Mouse (Mus musculus) liver, adult (tissue): ENCODE measurements around the gene Ak1.

Experiments used
- GATA4 ChIP-seq: IDR thresholded peaks from 2 replicates; pipeline ENCODE4 v1.6.1; 2014; ENCODE audit warnings: mild to moderate bottlenecking, low read length; ENCODE audit not compliant: insufficient replicate concordance

Ak1 gene

DNA sequence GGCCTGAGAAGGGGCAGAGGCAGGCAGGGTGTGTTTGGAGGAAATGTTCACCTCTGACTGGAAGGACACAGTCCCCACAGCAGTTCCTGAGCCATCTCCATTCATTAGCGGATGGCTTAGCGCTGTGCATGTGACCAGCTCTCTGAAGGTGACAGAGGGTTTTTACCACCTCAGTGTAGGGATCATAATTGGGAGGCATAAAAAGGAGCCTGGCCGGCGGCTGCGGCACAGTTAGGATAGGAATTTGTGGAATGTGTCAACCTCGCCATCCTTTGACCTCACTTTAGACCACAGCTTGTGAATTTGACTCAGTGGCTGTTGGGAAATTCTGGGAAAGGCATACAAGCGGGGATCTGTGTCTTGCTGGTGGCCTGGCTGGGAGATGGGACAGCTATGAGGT lies 32.2 kb downstream of the Ak1 start:
- TF ChIP-seq GATA4, result no peak

DNA sequence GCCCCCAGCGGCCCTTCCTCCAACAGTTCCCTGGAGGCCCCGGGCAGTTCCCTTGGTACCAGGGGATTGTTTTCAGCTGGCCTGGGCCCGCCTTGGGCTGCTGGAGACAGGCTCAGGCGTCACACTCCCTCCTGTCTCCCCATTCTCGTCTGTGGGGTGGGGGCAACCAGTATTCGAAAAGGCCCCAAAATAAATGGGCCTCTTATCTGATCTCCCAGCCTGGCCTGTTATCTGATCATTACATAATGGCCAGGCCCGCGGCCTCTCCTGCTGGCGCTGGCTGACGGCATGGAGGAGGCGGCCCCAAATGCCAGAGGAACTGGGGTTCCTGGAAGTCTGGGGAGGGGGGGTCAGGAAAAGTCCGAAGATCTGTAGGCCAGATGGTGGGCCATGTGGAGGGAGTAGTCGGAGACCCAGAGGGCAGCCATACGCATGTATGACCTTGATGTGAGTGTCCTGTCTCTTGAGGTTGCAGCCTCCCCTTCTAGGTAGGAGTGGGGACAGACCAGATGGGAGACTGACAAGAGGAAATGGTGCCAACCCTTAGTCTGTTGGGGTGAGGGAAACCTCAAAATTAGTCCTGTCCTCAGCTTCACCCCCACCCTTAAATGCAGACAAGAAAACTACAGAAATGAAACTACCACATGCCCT lies 33.3 kb downstream of the Ak1 start:
- no peak; the same call in 1 of the 2 replicates for TF ChIP-seq GATA4

DNA sequence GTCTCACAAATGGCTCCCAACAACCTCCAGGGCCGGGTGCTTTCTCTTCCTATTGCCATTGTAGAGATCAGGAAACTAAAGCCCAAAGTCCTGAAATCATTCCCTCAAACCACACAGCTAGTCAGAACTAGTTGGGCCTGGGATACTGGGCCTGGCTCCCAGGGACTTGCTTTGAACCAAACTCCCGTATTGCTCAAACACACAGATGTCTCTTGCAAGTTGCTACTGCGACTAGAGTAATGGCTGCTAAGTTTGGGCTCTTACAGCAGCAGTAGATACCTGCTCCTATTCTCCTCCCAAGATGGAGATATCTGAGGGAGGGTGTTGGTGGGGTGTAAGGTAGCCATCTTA lies 33.8 kb downstream of the Ak1 start:
- no peak for TF ChIP-seq GATA4

DNA sequence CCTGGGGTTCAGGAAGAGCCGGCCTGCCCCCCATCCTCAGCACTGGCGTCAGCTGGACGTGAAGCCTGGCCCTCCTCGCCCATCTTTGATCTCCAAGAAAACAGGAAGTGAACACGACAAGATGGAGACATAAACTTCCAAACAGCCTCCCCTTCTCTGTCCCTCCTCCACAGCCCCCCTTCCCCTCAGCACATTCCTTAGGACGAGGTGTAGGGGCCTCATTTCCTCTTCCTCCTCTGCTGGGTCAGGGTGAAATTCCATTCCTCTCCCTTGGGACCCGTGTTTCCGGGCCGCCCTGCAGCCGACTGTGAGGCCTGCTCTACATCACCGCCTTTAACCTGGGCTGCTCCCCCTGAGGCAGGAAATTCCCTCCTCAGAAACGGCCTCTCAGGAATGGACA lies 34.3 kb downstream of the Ak1 start:
- peak; percentile 51; the same call in 1 of the 2 replicates for TF ChIP-seq GATA4

DNA sequence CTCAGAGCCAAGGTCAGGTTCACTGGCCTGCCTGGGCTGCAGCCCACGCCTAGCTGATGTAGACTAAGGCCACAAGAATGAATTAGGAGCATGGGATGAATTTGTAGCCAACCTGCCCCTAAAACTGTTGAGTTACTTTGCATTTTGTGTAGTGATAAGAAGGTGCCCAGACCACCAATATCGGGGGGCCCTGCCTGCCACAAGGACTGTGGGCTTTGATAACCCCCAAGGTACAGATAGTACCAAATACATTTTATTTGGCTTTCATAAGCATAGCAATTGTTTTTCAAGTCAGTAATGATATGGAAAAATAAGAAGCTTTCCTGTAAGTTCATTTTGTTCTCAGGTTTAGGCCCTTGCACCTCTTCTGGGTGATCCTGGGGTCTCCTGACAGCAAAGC lies 37.3 kb downstream of the Ak1 start:
- TF ChIP-seq GATA4, result no peak

DNA sequence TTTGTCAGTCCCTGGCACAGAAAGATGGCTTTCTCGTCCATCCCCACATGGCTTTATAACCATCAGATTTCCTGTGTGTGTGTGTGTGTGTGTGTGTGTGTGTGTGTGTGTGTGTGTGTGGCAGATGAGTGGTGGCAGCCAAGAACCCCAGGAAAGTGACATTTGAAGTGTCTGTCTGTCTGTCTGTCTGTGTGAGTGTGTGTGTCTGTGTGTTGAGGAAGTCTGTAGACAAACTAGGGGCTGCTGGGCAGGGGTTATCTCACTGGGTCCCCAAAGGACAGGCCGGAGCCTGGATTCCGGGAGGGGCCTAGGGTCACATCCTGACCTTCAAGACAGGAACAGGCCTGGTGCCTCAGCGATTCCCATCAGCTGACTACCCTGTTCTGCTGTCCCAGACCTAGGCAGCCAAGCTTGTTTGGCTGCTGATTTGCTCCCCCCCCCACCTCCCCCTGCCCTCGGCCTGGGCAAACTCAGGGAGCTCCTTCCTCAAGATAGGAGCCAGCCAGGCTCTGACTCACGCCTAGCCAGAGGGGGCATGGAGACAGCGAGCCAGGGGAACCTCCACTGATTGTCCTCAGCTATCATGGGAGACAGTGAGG lies 40.0 kb downstream of the Ak1 start:
- TF ChIP-seq GATA4, result peak; percentile 99

DNA sequence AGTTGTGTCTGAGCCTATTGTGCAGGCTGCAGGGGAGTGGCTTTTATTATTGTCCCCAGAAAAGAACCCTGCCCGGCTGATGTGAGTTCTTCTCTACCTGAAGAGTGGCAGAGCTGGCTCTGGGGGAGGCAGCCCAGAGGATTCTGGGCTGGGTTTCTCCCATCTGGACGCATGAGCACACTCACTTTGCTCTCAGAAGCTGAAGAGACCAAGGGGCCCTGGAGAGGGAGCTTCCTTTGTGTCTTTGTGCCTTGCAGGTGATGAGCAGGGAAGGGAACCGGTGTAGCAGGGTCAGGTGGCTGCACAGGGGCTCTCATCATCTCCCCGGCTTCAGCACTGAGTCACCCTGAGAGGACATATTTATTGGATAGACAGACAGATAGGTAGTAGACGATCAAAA lies 40.7 kb downstream of the Ak1 start:
- TF ChIP-seq GATA4, result no peak

DNA sequence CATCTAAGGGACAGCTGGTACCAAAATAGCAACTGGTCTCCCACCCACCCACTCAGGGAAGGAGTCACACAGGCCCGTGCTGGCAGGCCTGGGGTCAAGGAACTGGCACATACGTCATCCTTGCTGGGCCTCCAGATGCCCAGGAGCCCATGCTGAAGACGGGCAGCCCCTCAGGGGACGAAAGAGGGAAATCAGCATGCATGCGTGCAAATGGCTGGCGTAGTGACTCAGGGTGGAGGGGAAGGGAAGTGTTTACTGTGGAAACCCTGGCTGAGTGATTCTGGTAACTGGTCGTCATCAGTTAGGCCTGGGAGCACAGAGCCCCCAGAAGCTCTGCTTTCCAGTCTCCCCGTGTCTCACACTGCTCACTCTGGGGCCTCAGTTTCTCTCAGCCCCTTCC lies 43.8 kb downstream of the Ak1 start:
- TF ChIP-seq GATA4, result no peak

DNA sequence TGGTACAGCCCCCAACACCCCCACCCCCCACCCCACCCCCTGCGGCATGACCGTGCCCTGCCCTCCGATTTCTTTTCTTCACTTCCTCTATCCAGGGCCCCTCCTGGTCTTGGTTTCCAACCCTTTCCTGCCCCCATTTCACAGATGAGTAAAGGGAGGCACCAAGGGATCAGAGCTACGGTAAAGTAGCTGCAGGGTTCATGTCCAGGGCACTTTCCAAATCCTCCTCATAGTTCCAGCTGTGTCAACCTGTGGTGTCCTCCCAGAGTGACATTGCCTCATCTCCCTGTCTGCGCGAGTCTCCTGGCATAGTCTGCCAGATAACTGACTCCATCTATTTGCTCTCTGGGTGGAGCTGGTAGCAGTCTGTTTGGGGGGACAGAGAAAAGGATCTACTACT lies 44.3 kb downstream of the Ak1 start:
- TF ChIP-seq GATA4, result no peak

DNA sequence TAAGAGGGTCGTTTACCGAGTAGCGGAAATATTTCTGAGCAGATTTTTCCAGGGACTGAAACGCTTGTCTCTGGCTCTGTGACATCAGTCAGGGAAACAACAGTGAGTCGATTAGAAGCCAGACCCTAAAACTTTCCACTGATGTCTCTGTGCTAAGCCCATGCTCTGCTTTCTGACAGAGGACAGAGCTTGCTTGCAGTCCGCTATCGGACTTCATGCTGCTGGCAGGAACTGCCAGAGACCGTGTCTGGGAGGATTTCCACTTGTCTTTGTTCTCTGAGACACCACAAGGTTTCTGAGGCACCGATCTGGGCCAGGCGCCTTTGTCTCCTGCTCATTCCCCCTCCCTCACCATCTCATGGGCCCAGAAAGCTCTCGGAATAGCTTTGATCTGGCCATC lies 46.2 kb downstream of the Ak1 start:
- no peak for TF ChIP-seq GATA4

DNA sequence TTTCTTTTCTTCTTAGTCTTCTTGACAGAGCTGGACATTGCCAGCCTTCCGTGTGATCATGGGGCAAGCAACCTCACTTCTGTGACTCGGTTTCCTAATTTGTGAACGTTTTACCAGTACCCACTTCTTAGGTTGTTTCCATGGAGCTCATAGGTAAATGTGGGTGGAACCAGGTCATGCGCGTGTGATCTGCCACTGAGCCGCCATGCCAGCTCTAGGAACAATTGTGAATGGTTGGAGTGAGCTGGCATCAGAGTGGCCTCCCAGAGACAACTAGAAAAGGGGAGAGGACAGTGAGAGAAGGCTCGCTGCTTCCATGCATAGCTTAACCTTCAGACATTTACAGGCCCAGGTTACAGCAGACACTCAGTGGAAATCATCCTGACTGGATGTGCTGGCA lies 46.6 kb downstream of the Ak1 start:
- no peak for TF ChIP-seq GATA4

DNA sequence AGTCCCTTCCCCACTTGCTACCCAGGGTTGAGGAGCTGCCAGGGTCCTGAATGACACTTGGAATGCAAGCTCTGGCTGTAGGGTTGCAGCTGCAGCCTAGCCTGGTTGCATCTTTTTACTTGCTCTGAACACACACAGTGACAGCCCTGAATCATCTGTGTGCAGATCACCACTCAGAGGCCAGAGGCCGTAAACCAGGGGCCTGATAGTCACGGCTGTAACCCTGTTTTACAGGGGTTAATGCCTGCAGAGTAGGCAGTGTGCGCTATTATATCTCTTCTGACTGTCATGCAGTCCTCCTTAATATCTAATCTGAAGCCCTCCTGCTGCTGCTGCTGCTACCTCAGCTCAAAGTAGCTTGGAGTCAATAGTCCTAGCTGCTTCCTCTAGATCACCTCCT lies 48.3 kb downstream of the Ak1 start:
- no peak for TF ChIP-seq GATA4

DNA sequence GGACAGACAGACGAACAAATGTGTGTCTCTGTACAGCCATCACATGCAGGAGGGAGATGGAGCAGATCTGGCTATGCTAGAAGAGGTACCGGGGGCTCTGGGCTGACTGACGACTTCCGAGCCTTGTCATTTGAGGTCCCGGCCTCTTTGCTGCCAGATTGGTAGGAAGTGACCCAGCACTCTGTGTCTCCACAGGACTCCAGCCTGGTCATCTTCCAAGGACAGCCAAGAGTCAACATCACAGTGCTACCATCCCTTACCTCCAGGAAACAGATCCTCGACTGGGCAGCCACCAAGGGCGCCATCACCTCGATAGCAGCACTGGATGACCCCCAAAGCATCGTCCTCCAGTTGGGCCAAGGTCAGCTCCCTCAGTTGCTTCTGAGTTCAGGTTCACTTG lies 49.6 kb downstream of the Ak1 start:
- TF ChIP-seq GATA4, result peak; percentile 20; the same call in 1 of the 2 replicates

DNA sequence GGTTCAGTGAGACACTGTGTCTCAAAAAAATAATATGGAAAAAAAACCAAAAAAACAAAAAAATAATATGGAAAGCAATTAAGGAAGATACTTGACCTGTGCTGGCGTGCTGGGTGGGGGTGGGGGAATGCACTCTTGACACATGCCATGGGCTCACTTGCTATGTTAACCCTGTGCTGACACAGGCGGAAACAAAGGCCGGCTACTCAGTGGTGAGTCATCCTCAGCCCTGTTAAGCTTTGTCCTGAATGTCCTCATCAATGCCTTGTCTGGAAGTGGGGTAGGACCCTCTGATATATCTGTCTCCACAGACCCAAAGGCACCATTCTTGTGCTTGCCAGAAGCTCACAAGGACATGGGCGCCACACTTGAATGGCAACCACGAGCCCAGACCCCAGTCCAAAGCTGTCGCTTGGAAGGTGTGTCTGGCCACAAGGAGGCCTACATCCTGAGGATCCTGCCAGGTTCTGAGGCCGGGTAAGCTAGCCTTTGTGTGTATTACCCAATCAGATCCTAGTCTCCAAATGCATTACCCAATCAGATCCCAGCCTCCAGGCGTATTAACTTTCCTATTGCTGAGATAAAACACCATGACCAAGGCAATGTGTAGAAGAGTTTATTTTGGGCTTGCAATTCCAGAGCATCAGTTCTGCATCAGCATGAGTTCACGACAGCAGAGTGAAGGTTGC lies 50.5 kb downstream of the Ak1 start:
- no peak for TF ChIP-seq GATA4

DNA sequence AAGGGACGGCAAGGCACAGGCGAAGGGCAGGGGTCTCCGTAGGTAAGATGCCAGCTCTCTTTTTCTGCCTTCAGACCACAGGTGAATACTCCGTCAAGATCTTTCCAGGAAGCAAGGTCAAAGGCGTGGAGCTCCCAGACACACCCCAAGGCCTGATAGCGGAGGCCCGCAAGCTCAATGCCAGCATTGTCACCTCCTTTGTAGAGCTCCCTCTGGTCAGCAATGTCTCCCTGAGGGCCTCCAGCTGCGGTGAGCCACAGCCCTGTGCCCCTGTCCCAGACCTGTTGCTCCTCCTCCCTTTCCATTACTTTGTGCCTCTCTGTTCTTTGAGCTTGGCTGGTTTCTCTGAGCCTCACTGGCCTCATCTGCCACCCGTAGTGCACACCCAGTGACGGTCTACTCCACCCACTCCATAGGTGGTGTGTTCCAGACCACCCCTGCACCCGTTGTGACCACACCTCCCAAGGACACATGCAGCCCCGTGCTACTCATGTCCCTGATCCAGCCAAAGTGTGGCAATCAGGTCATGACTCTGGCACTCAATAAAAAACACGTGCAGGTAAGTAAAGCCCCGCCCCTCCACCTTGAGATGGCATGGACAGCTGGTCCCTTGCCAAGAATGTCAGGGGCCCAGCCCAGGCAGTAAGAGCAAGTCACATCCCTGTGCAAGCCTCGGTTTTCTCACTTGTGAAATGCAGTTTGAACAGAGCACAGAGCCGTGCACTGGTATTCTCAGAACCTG lies 51.8 kb downstream of the Ak1 start:
- no peak for TF ChIP-seq GATA4

DNA sequence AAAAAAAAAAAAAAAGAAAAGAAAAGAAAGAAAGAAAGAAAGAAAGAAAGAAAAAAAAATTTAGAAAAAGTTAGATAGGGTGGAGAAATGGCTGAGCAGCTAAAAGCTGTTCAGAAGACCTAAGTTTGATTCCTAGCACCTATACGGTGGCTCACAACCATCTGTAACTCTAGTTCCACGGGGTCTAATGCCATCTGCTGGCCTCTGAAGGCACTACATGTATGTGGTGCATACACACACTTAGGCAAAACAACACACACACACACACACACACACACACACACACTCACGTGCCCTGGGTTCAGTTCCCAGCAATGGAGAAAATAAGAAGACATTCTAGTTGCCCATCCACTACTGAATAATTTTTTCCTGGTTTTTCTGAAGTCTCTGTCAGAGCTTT lies 55.3 kb downstream of the Ak1 start:
- no peak for TF ChIP-seq GATA4
